8 mouse cellular contexts compared by ENCODE assay signal in the genomic region with DNA sequence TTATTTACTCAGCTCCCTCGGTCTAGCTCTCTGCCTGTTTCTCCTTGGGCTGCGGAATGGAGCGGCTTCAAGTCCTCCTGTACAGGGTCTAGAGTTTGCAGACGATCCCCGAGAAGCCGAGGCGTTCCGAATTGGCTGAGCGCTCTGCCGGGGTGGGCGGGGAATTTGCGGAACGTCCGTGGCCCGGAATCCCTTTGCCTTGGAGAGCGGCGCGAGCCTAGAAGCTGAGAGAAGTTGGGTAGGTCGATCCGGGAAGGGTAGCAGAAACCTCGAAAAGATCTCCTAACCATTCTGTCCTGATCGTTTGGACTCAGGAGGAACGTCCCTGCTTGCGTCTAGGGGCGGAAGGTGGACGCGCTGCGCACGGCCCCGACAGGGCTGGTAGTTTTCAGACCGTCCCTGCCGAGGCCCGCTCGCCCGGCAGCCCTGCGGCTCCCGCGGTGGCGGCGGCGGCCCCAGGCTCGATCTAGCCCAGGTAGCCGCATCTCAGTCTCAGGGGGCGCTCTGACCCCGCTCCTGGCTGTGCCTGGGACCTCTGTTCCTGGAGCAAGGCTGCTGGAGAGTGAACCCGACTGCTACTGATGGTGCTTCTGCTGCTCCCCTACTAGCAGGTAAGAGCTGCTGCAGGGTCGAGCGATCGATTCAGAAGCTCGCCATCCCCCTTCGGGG. TPM values are rescaled to one million over a fixed set of nuclear protein-coding genes. Genes with fewer than 3 reads are reported as not detected.
A peak's percentile ranks its signal among the peaks of the same experiment; 100 is the strongest.
DNase-seq lines count a peak whose midpoint lies in the region; ATAC-seq lines count a peak whose summit lies in the region.

Gene Mgat5 (plus strand): TSS at position 199 of the 669 bp plus-strand sequence.

- under 1% methylated on average over 51 of the region's 51 CpGs for WGBS in hindbrain, embryonic 11.5 days

- DNase-seq in MN1 (ENCODE audit: low spot score), result peak; percentile 92
- peak; percentile 84 for DNase-seq in cerebellum, adult 9-10 months
- DNase-seq in hindbrain, embryonic 11.5 days (ENCODE audit: low spot score), result peak; percentile 90
- DNase-seq in layer of hippocampus, postnatal 10 days (ENCODE audit: low spot score in 2 of 2), result peak; percentile 88 to 91
- peak; percentile 95 for DNase-seq in lung, postnatal 10 days
- DNase-seq in ovary, postnatal 36 days (ENCODE audit: low spot score), result peak; percentile 89
- DNase-seq in thymus, postnatal 25 days, result peak; percentile 94

- no peaks in the 10 kb centered on the region for H3K4me1 ChIP-seq in hindbrain, embryonic 11.5 days (replicated peaks; ENCODE audit: control insufficient read depth, insufficient read depth, low read length)

- H3K27ac ChIP-seq in hindbrain, embryonic 11.5 days (ENCODE audit: low read depth, low read length), result peak within 1 kb of the TSS; percentile 92

- H3K36me3 ChIP-seq in hindbrain, embryonic 11.5 days (ENCODE audit: control insufficient read depth, insufficient read depth, low read length), result no peaks in the 10 kb centered on the region

- ATAC-seq in frontal cortex, adult (ENCODE audit: low TSS enrichment), result peak; percentile 82
- peak; percentile 92 for ATAC-seq in hindbrain, embryonic 11.5 days (ENCODE audit: low FRiP score)

- no peaks in the 10 kb centered on the region for H3K27me3 ChIP-seq in hindbrain, embryonic 11.5 days (ENCODE audit: control insufficient read depth, insufficient read depth, low read length)

- H3K9me3 ChIP-seq in hindbrain, embryonic 11.5 days (ENCODE audit: control insufficient read depth, low read length), result no peaks in the 10 kb centered on the region

- H3K9ac ChIP-seq in hindbrain, embryonic 11.5 days (ENCODE audit: low read depth, low read length), result peak within 1 kb of the TSS; percentile 88

- H3K4me2 ChIP-seq in hindbrain, embryonic 11.5 days (replicated peaks; ENCODE audit: low read depth, low read length), result peak within 1 kb of the TSS; percentile 96

- peak within 1 kb of the TSS; percentile 80 for H3K4me3 ChIP-seq in hindbrain, embryonic 11.5 days (ENCODE audit: low read depth, low read length)

RNA-seq across cellular contexts. Expression of gene Mgat5, which starts in this region (rescaled TPM):
- 8.3 and 11.5 TPM in 2 replicates for polyA plus RNA-seq in hindbrain, embryonic 11.5 days (2014; fragmentation: Nextera tagmentation; extraction: Ambion mirVana)
- total RNA-seq in layer of hippocampus, postnatal 10 days (2021), result 10 to 100 TPM; 45.2 to 51.6 TPM

Comparison
In these comparisons a context has a peak if more than half of its experiments do, and no peak if none do; other contexts are left out.
1. Peak in every context shown above with its lines: DNase-seq, ATAC-seq, H3K4me3 ChIP-seq and H3K27ac ChIP-seq.